Mouse (Mus musculus): ENCODE data around the gene Fbxo40.

Gene Fbxo40

DNA sequence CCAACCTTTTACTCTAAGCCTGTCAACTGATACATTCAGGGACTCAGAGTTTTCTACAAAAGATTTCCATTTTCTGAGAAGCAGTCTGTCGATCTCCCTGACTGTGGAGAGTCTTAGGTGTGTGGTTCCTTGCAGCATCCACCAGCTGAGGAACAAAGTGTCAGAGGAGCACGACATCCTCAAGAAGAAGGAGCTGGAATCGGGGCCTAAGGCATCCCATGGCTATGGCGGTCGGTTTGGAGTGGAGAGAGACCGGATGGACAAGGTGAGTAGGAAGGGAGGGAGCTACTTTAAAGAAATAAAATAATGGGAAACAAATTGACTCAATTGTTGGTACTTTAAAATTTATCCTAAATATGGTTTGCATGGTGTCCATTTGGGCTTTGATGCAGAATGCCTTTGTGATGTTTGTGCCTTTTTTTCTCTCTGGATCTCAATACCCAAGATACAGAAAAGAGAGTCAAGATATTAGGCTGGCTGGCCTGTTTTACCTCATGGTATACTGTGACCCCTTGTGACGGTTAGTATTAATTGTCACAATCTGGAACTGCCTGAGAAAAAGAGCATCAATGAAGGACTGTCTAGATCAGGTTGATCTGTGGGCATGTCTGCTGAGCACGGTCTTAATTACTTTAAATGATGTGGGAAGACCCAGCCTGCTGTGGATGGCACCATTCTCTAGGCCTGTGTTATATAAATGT is 43.7 kb downstream of the Fbxo40 start:
- DNase-seq (ENCODE audit: low spot score), result no peak

DNA sequence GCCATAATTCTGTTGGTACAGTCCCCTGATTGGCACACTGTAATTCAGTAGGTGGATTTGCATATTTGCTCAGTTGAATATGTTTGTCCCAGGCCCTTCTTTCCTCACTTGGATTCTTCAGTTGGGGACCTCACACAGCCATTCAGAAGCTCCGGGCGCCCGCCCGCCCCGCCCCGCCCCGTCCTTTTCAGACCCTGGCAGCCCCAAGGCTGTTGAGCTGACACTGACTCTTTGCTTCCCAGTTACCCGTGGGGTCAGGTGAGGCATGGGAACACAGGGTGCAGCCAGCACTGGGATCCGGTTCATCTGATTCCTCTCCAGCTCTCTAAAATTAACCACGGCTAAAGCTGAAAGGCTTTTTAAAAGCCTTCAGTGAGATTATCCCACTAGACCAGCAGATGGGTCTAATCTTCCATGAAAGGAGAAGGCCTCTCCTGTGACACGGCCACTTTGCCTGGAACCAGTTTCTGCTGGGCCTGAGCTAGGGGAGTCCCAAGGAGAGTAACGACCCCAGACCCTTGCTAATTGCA is 45.3 kb downstream of the Fbxo40 start:
- no peak for DNase-seq (ENCODE audit: low spot score)

- no peak for DNase-seq (ENCODE audit: low spot score)
Measured at GRCm38 (mm10) chr16:36943591-36943990, 46.7 kb downstream of the Fbxo40 start.

- DNase-seq (ENCODE audit: low spot score), result no peak
Measured at GRCm38 (mm10) chr16:36941895-36942294, 48.4 kb downstream of the Fbxo40 start.

GRCm38 (mm10) chr16:36941137-36941727 is 49.0 kb downstream of the Fbxo40 start:
- no peak for DNase-seq (ENCODE audit: low spot score)

DNA sequence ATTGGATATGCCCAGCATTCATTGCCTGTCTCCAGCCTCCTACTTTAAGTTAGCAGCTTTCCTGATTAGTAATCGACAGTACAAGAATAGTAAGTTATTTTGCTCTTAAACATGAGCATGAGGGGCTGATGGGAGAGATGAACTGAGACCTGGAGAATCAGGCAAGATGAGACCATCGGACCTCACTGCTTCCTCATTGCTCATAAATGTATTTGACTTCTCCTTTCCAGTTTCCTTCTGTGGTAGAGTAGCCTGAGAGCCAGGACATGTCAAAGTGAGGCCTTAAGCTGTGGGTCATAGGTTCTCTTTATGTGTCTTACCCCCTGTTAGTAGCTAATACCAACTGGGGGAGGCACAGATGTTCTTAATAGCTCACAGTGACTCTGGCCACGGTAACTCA is 54.5 kb downstream of the Fbxo40 start:
- DNase-seq (ENCODE audit: low spot score), result no peak

- no peak for DNase-seq (ENCODE audit: low spot score)
Measured at GRCm38 (mm10) chr16:36934841-36935620, 55.2 kb downstream of the Fbxo40 start, which contains the start of gene Hcls1. TSS of gene Hcls1 (plus strand) at chr16:36934983.

GRCm38 (mm10) chr16:36934131-36934840 is 56.0 kb downstream of the Fbxo40 start:
- DNase-seq (ENCODE audit: low spot score), result no peak

GRCm38 (mm10) chr16:36932546-36932945 is 57.7 kb downstream of the Fbxo40 start:
- DNase-seq (ENCODE audit: low spot score), result no peak

DNA sequence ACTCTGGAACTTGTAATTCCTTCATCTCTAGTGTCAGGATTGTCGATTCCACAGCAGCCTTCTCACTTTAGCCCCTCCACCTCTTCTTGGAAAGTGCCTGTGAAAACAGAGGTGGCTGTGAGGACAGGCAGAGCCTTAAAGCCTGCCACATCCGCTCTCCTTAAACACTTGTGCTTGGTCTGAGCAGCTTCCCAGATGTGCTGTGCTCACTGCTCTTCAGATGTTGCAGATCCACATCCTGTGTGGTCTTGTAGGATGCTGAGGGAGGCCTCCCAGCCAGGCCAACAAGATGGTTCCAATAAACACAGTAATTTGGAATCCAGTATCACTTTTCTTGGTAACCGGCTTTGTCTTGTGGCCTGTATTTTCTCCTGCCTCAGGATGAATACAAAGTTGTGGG is 58.3 kb downstream of the Fbxo40 start:
- no peak for DNase-seq (ENCODE audit: low spot score)

DNA sequence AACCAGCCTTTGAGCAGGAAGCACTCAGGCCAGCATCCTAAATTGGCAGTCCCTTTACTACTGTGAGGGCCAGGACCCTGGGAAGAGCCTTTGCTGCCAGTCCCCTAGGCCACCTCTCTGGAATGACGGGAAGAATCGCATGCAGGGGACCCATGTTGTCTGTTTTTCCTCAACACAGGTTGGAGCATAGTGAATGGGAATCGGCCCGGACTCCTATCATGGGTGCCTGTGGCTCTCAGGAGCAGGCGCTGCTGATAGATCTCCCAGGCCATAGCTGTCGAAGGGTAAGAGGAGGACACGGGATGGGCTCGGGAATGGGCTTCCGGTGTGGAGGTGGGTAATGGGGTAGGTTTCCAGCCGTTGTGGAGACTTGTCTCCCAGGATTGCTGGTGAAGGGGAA is 58.9 kb downstream of the Fbxo40 start:
- no peak for DNase-seq (ENCODE audit: low spot score)

- no peak for DNase-seq (ENCODE audit: low spot score)
Measured at GRCm38 (mm10) chr16:36930231-36931136, 59.8 kb downstream of the Fbxo40 start.

DNA sequence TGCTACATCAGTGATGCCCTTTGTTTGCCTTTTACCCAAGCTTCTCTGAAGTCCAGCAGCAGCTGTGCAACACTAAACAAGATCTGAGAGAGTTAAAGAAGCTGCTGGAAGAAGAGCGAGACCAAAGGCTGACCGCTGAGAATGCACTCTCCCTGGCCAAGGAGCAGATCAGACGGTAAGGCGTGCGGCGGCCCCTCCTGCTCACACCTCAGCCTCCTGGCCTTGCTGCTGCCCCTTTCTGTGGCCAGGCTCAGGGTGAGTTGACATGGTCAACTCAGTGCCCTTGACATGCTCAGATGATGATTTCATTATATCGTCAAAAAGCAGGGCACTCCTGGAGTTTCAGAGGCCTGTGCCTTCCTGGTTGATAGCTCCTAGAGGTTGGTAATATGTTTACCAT is 61.1 kb downstream of the Fbxo40 start:
- DNase-seq (ENCODE audit: low spot score), result no peak

GRCm38 (mm10) chr16:36928106-36928500 is 62.2 kb downstream of the Fbxo40 start:
- no peak for DNase-seq (ENCODE audit: low spot score)

DNA sequence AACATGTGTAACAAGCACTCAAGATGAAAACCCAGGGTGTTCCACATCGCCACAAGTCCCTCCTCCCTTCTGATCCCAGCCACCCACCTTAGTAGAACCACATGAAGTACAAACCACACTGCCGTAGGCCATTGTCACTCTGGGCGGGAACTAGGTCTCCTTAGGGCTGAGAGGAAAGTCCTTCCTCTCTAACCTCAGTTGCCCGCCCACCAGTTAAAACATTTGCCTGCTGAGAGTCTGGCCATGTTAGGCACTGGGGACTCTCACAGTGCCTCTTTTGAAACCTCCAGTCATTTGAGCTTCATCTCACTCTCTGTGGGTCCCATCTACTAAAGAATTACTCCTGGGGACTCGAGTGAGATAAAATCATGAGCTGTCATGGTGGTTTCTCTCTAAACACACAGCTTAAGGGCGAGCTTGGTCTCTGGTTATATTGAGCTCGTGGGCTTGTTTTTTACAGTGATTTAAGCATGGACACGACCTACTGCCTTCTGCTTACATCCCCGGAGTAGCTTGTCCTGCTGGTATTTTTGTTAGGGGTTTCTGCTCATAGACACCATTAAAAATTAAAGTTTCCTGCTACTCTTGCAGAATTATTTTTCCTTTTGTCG is 62.7 kb downstream of the Fbxo40 start:
- no peak for DNase-seq (ENCODE audit: low spot score)

DNA sequence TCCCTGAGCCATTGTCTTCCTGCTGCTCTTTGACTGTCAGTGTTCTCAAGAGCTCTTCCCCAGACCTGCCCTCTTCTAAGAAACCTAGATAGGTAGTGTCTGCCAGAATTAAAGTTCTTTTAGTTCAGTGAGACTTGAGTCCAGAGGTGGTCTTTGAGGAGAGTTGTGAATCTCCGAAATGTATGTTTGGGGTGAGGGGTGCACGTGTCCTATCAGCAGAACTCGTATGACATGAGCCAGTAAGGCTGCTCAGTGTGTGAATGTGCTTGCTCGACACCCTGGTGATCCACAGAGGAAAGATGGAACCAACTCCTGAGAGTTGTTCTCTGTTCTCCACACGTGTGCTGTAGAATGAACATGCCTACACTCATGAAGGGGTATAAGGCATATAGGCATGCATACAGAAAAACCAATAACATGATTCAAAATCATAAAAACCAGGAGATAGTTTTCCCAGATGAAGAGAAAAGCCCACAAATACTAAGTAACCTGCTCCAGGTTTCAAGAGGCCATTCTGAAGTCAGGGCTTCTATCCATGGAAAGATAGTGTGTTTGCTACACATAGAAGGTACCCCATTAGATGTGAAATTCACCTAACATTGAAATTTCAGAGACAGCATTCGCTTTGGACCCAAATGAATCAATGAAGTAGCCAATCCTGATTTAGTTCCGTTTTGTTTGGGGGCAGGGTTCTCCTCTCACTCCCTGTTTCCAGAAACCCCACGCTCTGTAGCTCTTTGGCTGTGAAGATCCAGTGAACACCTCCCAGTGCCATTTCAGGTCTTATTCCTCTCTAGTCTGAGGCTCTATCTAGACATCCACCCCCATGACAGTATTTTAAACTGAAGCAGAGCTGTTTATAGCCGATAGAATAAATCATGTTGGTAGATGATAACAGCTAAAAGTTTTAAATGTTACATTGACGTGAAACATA is 63.5 kb downstream of the Fbxo40 start:
- no peak for DNase-seq (ENCODE audit: low spot score)

GRCm38 (mm10) chr16:36925797-36926196 is 64.5 kb downstream of the Fbxo40 start:
- no peak for DNase-seq (ENCODE audit: low spot score)

DNA sequence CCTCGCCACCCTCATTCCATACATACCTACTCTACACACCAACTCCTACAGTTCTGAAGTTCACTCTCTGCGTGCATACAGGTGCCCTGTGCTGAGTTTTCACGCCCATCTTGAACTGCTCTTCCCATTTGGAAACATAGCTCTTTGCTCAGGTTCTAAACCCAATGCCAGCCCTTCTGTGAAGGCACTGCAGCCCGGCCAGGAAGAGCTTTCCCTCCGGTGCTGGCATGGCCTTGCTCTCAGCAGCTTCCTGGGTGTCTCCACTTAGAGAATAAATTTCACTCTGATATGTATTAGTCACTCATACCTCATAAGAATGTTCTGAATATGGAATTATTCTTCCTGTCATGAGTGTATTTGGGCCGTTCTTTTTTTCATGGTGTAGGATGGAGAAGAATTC is 64.9 kb downstream of the Fbxo40 start:
- DNase-seq (ENCODE audit: low spot score), result no peak

DNA sequence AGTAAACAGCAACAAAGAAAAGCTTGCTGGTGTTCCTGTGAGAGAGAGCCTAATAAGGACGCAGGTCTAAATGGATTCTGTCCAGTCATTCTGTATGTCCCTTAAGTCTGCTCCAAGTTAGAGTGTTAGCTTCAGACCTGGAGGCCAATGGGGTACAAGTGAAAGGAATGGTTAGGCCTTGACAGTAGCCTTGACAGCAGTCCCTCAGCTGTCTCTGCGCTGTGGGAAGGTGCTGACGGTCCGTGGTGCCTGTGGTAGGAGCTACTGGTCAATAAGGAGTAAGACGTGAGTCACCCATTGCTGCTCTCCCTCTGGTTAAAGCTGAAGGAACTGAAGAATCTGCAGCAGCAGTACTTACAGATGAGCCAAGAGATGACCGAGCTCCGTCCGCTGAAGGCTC is 66.0 kb downstream of the Fbxo40 start:
- no peak for DNase-seq (ENCODE audit: low spot score)

- no peak for DNase-seq (ENCODE audit: low spot score)
Measured at GRCm38 (mm10) chr16:36921980-36922379, 68.3 kb downstream of the Fbxo40 start.
